Mouse (Mus musculus): ENCODE results near the gene Lgals3bp. TPM values are rescaled to one million over a fixed set of nuclear protein-coding genes. Genes with fewer than 3 reads are reported as not detected.

Lgals3bp gene
- polyA plus RNA-seq, 1 experiment, result 253 TPM

GRCm38 (mm10) chr11:118372641-118373040 is 29.3 kb downstream of the Lgals3bp start:
- Histone ChIP-seq H3K4me3 (ENCODE audit: extremely low read depth, insufficient read depth, insufficient read length) (no peak overlapping the region), H3K27me3 (ENCODE audit: control insufficient read depth, insufficient read depth, low read length) (no peaks in the 10 kb centered on the region), H3K27ac (ENCODE audit: insufficient read depth, low read length) (no peak overlapping the region), H3K4me1 (ENCODE audit: control insufficient read depth, insufficient read depth, insufficient read length) (no peaks in the 10 kb centered on the region), H3K36me3 (ENCODE audit: control insufficient read depth, insufficient read depth, low read length) (no peaks in the 10 kb centered on the region)
- no peak for TF ChIP-seq CTCF (IDR thresholded peaks at IDR 0.05; ENCODE audit: extremely low read depth, insufficient read depth, insufficient read length, insufficient replicate concordance)
- no peak for TF ChIP-seq POLR2A (IDR thresholded peaks at IDR 0.05; ENCODE audit: low read depth, low read length)
- DNase-seq (ENCODE audit: low read depth in 1 of 2, low spot score in 2 of 2), result no peak
- WGBS, result 79% methylated on average over 7 of the region's 7 CpGs

- H3K4me1 ChIP-seq (ENCODE audit: control insufficient read depth, insufficient read depth, insufficient read length), result no peaks in the 10 kb centered on the region
- H3K36me3 ChIP-seq (ENCODE audit: control insufficient read depth, insufficient read depth, low read length), result no peaks in the 10 kb centered on the region
- H3K4me3 ChIP-seq (ENCODE audit: extremely low read depth, insufficient read depth, insufficient read length), result no peak overlapping the region
- TF ChIP-seq POLR2A (IDR thresholded peaks at IDR 0.05; ENCODE audit: low read depth, low read length), result no peak
- TF ChIP-seq CTCF (IDR thresholded peaks at IDR 0.05; ENCODE audit: extremely low read depth, insufficient read depth, insufficient read length, insufficient replicate concordance), result no peak
- WGBS, result 92% methylated on average over 7 of the region's 7 CpGs
- DNase-seq (ENCODE audit: low read depth in 1 of 2, low spot score in 2 of 2), result no peak
- no peak overlapping the region for H3K27ac ChIP-seq (ENCODE audit: insufficient read depth, low read length)
- no peaks in the 10 kb centered on the region for H3K27me3 ChIP-seq (ENCODE audit: control insufficient read depth, insufficient read depth, low read length)
These were observed 30.0 kb downstream of the Lgals3bp start for GRCm38 (mm10) chr11:118371876-118372275.

- H3K4me1 ChIP-seq (ENCODE audit: control insufficient read depth, insufficient read depth, insufficient read length), result no peaks in the 10 kb centered on the region
- no peaks in the 10 kb centered on the region for H3K27me3 ChIP-seq (ENCODE audit: control insufficient read depth, insufficient read depth, low read length)
- no peaks in the 10 kb centered on the region for H3K36me3 ChIP-seq (ENCODE audit: control insufficient read depth, insufficient read depth, low read length)
- DNase-seq (ENCODE audit: low read depth in 1 of 2, low spot score in 2 of 2), result no peak
- H3K27ac ChIP-seq (ENCODE audit: insufficient read depth, low read length), result no peak overlapping the region
- H3K4me3 ChIP-seq (ENCODE audit: extremely low read depth, insufficient read depth, insufficient read length), result no peak overlapping the region
- TF ChIP-seq POLR2A (IDR thresholded peaks at IDR 0.05; ENCODE audit: low read depth, low read length) (no peak), CTCF (IDR thresholded peaks at IDR 0.05; ENCODE audit: extremely low read depth, insufficient read depth, insufficient read length, insufficient replicate concordance) (no peak)
- 69% methylated on average over 8 of the region's 8 CpGs for WGBS
These were observed 32.2 kb downstream of the Lgals3bp start for GRCm38 (mm10) chr11:118369657-118370056.

DNA sequence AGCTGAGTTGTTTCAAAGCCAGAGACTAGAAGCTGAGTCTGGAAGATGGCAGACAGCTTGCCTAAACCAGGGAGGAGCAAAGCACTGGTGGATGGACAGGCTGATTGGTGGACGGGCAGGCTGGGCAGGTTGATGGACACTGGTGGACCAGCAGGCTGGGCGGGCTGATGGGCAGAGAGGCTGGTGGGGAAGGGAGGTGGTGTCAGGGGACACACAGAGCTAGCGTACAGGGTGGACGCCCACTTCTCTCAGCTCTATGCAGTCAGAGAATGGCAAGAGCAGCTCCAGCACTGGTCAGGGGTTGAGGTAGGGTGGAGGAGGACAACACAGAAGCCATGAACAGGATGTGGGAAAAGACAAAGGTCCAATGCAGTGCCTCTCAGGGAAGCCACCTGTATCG is 32.6 kb downstream of the Lgals3bp start:
- no peak for DNase-seq (ENCODE audit: low read depth in 1 of 2, low spot score in 2 of 2)
- H3K4me3 ChIP-seq (ENCODE audit: extremely low read depth, insufficient read depth, insufficient read length), result no peak overlapping the region
- no peaks in the 10 kb centered on the region for H3K4me1 ChIP-seq (ENCODE audit: control insufficient read depth, insufficient read depth, insufficient read length)
- no peaks in the 10 kb centered on the region for H3K27me3 ChIP-seq (ENCODE audit: control insufficient read depth, insufficient read depth, low read length)
- no peaks in the 10 kb centered on the region for H3K36me3 ChIP-seq (ENCODE audit: control insufficient read depth, insufficient read depth, low read length)
- 90% methylated on average over 5 of the region's 5 CpGs for WGBS
- TF ChIP-seq CTCF (IDR thresholded peaks at IDR 0.05; ENCODE audit: extremely low read depth, insufficient read depth, insufficient read length, insufficient replicate concordance) (no peak), POLR2A (IDR thresholded peaks at IDR 0.05; ENCODE audit: low read depth, low read length) (no peak)
- H3K27ac ChIP-seq (ENCODE audit: insufficient read depth, low read length), result no peak overlapping the region

DNA sequence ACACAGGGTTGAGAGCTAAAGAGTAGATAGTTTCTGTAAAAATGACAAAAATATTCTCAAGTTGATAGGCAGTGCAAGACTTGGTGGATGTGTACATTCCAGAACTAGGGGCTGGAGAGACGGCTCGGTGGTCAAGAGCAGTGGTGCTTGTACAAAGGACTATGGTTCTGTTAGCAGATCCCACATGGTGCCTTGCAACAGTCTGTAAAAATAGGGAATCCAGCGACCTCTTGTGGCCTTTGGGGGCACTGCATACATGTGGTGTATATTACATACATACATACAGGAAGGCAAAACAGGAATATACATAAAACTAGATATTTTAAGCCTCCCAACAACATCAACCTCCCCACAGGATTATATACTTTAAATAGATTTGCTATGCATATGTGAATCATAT is 33.6 kb downstream of the Lgals3bp start:
- no peak overlapping the region for H3K4me3 ChIP-seq (ENCODE audit: extremely low read depth, insufficient read depth, insufficient read length)
- no peak for TF ChIP-seq POLR2A (IDR thresholded peaks at IDR 0.05; ENCODE audit: low read depth, low read length)
- TF ChIP-seq CTCF (IDR thresholded peaks at IDR 0.05; ENCODE audit: extremely low read depth, insufficient read depth, insufficient read length, insufficient replicate concordance), result no peak
- DNase-seq (ENCODE audit: low read depth in 1 of 2, low spot score in 2 of 2), result no peak
- H3K4me1 ChIP-seq (ENCODE audit: control insufficient read depth, insufficient read depth, insufficient read length), result peaks cover 1% of the 10 kb centered on the region; the same call in 1 of the 2 replicates
- no peaks in the 10 kb centered on the region for H3K36me3 ChIP-seq (ENCODE audit: control insufficient read depth, insufficient read depth, low read length)
- H3K27ac ChIP-seq (ENCODE audit: insufficient read depth, low read length), result no peak overlapping the region
- no peaks in the 10 kb centered on the region for H3K27me3 ChIP-seq (ENCODE audit: control insufficient read depth, insufficient read depth, low read length)
- WGBS, result 65% methylated on average over 3 of the region's 3 CpGs

DNA sequence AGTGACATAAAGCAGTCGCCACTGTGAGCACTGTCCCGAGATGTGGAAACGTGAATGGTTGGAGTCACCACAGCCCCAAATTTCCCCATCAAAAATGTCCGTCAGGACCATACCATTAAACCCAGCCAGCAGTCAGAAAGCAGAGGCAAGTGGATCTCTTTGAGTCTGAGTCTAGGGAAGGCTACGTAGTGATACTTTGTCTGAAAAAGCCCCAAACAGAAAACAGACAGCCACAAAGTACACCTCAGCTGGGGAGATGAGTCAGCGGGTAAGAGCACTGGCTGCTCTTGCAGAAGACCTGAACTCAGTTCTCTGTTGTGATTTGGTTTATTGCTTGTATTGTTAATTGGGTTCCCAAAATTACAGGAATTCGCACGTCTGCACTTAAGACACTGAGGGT is 35.3 kb downstream of the Lgals3bp start:
- no peak for TF ChIP-seq CTCF (IDR thresholded peaks at IDR 0.05; ENCODE audit: extremely low read depth, insufficient read depth, insufficient read length, insufficient replicate concordance)
- Histone ChIP-seq H3K4me3 (ENCODE audit: extremely low read depth, insufficient read depth, insufficient read length) (no peak overlapping the region), H3K27me3 (ENCODE audit: control insufficient read depth, insufficient read depth, low read length) (no peaks in the 10 kb centered on the region), H3K27ac (ENCODE audit: insufficient read depth, low read length) (no peak overlapping the region), H3K4me1 (ENCODE audit: control insufficient read depth, insufficient read depth, insufficient read length) (peaks cover 9% of the 10 kb centered on the region; the same call in 1 of the 2 replicates), H3K36me3 (ENCODE audit: control insufficient read depth, insufficient read depth, low read length) (no peaks in the 10 kb centered on the region)
- WGBS, result 89% methylated on average over 8 of the region's 8 CpGs
- DNase-seq (ENCODE audit: low read depth in 1 of 2, low spot score in 2 of 2), result no peak

- 86% methylated on average over 3 of the region's 3 CpGs for WGBS
- peaks cover 9% of the 10 kb centered on the region; the same call in 1 of the 2 replicates for H3K4me1 ChIP-seq (ENCODE audit: control insufficient read depth, insufficient read depth, insufficient read length)
- DNase-seq (ENCODE audit: low read depth in 1 of 2, low spot score in 2 of 2), result no peak
- no peak for TF ChIP-seq POLR2A (IDR thresholded peaks at IDR 0.05; ENCODE audit: low read depth, low read length)
- no peak for TF ChIP-seq CTCF (IDR thresholded peaks at IDR 0.05; ENCODE audit: extremely low read depth, insufficient read depth, insufficient read length, insufficient replicate concordance)
- no peaks in the 10 kb centered on the region for H3K27me3 ChIP-seq (ENCODE audit: control insufficient read depth, insufficient read depth, low read length)
- no peak overlapping the region for H3K27ac ChIP-seq (ENCODE audit: insufficient read depth, low read length)
- no peak overlapping the region for H3K4me3 ChIP-seq (ENCODE audit: extremely low read depth, insufficient read depth, insufficient read length)
- no peaks in the 10 kb centered on the region for H3K36me3 ChIP-seq (ENCODE audit: control insufficient read depth, insufficient read depth, low read length)
These were observed 35.8 kb downstream of the Lgals3bp start for GRCm38 (mm10) chr11:118366108-118366507.
